Comparison of ENCODE assay signal across 7 mouse cellular contexts in the genomic region with DNA sequence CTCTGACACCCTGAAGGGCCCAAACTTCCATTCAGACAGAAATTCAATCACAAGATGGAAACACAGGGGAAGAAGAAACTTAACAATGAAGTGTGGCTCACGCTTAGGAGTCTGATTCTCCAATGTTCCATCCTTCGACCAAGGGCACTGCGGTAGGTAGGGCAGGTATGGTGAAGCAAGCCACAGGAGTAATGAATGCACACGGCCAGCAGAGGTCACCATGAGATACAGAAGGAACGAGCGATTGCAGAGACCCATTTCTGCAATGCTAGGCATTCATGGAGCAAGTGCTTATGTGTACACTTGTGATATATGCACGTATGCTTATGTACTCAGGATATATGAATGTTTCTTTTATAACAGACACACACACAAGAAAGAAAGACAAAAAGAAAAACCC. TPM values are rescaled to one million over a fixed set of nuclear protein-coding genes. Genes with fewer than 3 reads are reported as not detected.
A peak's percentile ranks its signal among the peaks of the same experiment; 100 is the strongest.
DNase-seq lines count a peak whose midpoint lies in the region; ATAC-seq and TF ChIP-seq lines count a peak whose summit lies in the region.

No protein-coding gene starts in this region.

- no peak overlapping the region for H3K4me2 ChIP-seq in forebrain, embryonic 14.5 days (ENCODE audit: low read length)

- peak in 1 of 2 experiments; percentile 33 for DNase-seq in layer of hippocampus, adult 2 months (ENCODE audit: low spot score in 2 of 2)
- no peak for DNase-seq in layer of hippocampus, adult 9-11 months
- DNase-seq in R1 (ENCODE audit: low read depth, low spot score), result peak; percentile 87
- DNase-seq in forebrain, embryonic 14.5 days (ENCODE audit: low spot score), result peak; percentile 42
- peak; percentile 25 for DNase-seq in lung, adult 2 months
- DNase-seq in thymus, postnatal 0 days (ENCODE audit: low spot score), result peak; percentile 59

- no peak for TF ChIP-seq POLR2A in lung, adult 2 months (IDR thresholded peaks at IDR 0.05; ENCODE audit: borderline replicate concordance, extremely low read depth, low read depth, low read length)

- no peaks in the 10 kb centered on the region for H3K27me3 ChIP-seq in E14TG2a.4 (ENCODE audit: insufficient read depth, low read length)
- H3K27me3 ChIP-seq in forebrain, embryonic 14.5 days (replicated peaks; ENCODE audit: control insufficient read depth, insufficient read depth, low read length), result no peaks in the 10 kb centered on the region

- peaks cover 70% of the 10 kb centered on the region for H3K36me3 ChIP-seq in E14TG2a.4 (ENCODE audit: insufficient read depth, low read length)
- peaks cover 78% of the 10 kb centered on the region for H3K36me3 ChIP-seq in forebrain, embryonic 14.5 days (ENCODE audit: control insufficient read depth, insufficient read depth, low read length)

- no peak overlapping the region for H3K27ac ChIP-seq in layer of hippocampus, adult 2 months
- H3K27ac ChIP-seq in forebrain, embryonic 14.5 days (ENCODE audit: low read depth, low read length), result no peak overlapping the region

- no peaks in the 10 kb centered on the region for H3K9me3 ChIP-seq in E14TG2a.4 (ENCODE audit: low read length)
- no peaks in the 10 kb centered on the region for H3K9me3 ChIP-seq in forebrain, embryonic 14.5 days (replicated peaks; ENCODE audit: control insufficient read depth, low read length)

- H3K4me3 ChIP-seq in layer of hippocampus, adult 2 months, result no peak overlapping the region
- peak overlapping the region; percentile 60; the same call in 1 of the 2 replicates for H3K4me3 ChIP-seq in E14TG2a.4 (replicated peaks; ENCODE audit: low read length)
- H3K4me3 ChIP-seq in forebrain, embryonic 14.5 days (ENCODE audit: low read depth, low read length), result no peak overlapping the region
- H3K4me3 ChIP-seq in lung, adult 2 months (replicated peaks; ENCODE audit: extremely low read depth, low read depth, low read length), result no peak overlapping the region

- no peak for ATAC-seq in forebrain, embryonic 14.5 days

- H3K9ac ChIP-seq in forebrain, embryonic 14.5 days (ENCODE audit: low read length), result no peak overlapping the region

- peak; percentile 65 for TF ChIP-seq CTCF in layer of hippocampus, adult 2 months (conservative IDR thresholded peaks at IDR 0.05)
- TF ChIP-seq CTCF in E14TG2a.4 (conservative IDR thresholded peaks at IDR 0.05; ENCODE audit: low read length), result peak; percentile 71
- peak; percentile 66 for TF ChIP-seq CTCF in lung, adult 2 months (IDR thresholded peaks at IDR 0.05; ENCODE audit: insufficient read depth, low read length)

- 70% methylated on average over 7 of the region's 7 CpGs for WGBS in forebrain, embryonic 14.5 days
- WGBS in lung, adult 2 months, result 64% methylated on average over 7 of the region's 7 CpGs

- H3K4me1 ChIP-seq in E14TG2a.4 (replicated peaks; ENCODE audit: low read depth, low read length), result peaks cover 17% of the 10 kb centered on the region
- H3K4me1 ChIP-seq in forebrain, embryonic 14.5 days (ENCODE audit: control insufficient read depth, insufficient read depth, low read length), result no peaks in the 10 kb centered on the region
- H3K4me1 ChIP-seq in lung, adult 2 months (ENCODE audit: control insufficient read depth, insufficient read depth, low read length), result no peaks in the 10 kb centered on the region

RNA-seq across cellular contexts. Expression of a gene that starts 26.9 kb away (rescaled TPM):
- 10 to 100 TPM; 38.4 to 45.3 TPM for total RNA-seq in layer of hippocampus, adult 2 months (2021)
- 20.0 and 24.8 TPM in 2 replicates for polyA plus RNA-seq in forebrain, embryonic 14.5 days (2014; fragmentation: Nextera tagmentation; extraction: Ambion mirVana)
- 10.7 and 14.1 TPM in 2 replicates for polyA plus RNA-seq in lung, adult 2 months (2012; rRNA removed)
- 27.4 and 36.4 TPM in 2 replicates for polyA plus RNA-seq in thymus, postnatal 0 days (2015; fragmentation: Nextera tagmentation; extraction: Ambion mirVana)

RNA-seq across cellular contexts. Expression of a gene that starts 36.3 kb away (rescaled TPM):
- 10 to 100 TPM; 69.6 to 81.1 TPM for total RNA-seq in layer of hippocampus, adult 2 months (2021)
- 103 and 121 TPM in 2 replicates for polyA plus RNA-seq in forebrain, embryonic 14.5 days (2014; fragmentation: Nextera tagmentation; extraction: Ambion mirVana)
- polyA plus RNA-seq in lung, adult 2 months (2012; rRNA removed), result 2.3 and 12.3 TPM in 2 replicates
- polyA plus RNA-seq in thymus, postnatal 0 days (2015; fragmentation: Nextera tagmentation; extraction: Ambion mirVana), result 118 and 126 TPM in 2 replicates
